Mouse (Mus musculus): Measurements from ENCODE around the gene Layn.

Layn gene

GRCm38 (mm10) chr9:51076979-51077315 is at the start of gene Layn:
Layn (minus strand) TSS chr9:51077094.
- peak; percentile 90 for DNase-seq (ENCODE audit: low spot score)

GRCm38 (mm10) chr9:51114767-51115166 is 37.9 kb upstream of the Layn start:
- no peak for DNase-seq (ENCODE audit: low spot score)

DNA sequence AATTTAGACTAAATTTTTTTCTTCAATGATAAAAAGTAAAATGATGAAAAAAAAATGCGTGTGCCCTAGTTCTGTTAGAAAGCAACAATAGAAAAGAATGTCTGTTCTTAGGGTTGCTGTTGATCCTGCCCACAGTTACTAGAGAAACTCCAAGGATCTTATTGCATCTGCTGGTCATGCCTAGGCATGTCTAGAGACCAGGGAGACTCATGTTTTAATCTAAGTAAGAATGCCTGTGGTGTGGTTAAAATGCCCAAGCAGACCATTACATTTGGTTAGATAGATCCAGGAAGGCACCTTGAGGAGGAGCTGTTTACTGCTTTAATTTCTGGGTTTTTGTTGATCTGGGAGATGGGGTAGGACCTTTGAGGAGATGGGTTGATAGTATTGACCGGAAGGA is 28.9 kb upstream of the Layn start:
- no peak for DNase-seq (ENCODE audit: low spot score)

GRCm38 (mm10) chr9:51103808-51104514 is 27.1 kb upstream of the Layn start:
- peak; percentile 75 for DNase-seq (ENCODE audit: low spot score)

- peak; percentile 77 for DNase-seq (ENCODE audit: low spot score)
Observed at GRCm38 (mm10) chr9:51102963-51103807, 26.3 kb upstream of the Layn start.

- DNase-seq (ENCODE audit: low spot score), result peak; percentile 90
Observed at GRCm38 (mm10) chr9:51101756-51102425, 25.0 kb upstream of the Layn start, which contains the start of gene 4833427G06Rik. 4833427G06Rik (minus strand) TSS chr9:51102078.

DNA sequence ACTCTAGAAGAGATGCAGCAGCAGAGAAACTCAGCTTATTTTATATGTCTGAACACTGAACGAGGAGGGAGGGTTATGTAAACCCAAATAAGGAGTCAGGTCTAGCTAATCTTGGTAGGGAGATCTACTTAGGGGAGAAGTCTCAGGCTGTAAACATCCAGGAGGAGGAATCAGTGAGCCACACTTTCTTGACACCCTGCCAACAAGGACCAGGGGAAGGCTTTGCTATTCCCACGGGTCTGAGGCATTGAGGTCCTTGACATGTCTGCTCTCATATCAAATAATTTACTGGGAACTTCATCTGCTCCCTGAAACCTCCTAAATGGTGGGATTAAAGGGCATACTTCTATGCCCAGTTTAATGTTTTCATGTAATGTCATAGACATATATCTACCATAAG is 19.4 kb upstream of the Layn start:
- no peak for DNase-seq (ENCODE audit: low spot score)

DNA sequence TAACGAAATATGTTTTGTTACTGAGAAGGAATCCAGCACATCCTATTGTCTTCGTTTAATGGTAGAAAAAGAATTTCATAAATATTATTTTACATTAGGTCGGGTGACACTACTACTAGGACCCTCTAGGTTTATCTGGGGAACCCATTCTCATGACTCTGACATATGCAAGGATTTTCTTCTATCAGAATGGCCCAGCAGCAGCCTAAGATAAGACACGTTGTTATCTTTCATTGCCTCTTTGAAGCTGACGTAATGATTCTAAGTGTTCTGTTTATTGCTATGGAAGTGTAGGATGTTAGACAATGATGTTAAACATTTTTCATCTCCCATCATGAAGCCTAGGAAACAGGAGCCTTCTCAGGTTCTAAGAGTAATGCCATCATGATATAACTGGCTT is 16.8 kb upstream of the Layn start:
- DNase-seq (ENCODE audit: low spot score), result no peak

DNA sequence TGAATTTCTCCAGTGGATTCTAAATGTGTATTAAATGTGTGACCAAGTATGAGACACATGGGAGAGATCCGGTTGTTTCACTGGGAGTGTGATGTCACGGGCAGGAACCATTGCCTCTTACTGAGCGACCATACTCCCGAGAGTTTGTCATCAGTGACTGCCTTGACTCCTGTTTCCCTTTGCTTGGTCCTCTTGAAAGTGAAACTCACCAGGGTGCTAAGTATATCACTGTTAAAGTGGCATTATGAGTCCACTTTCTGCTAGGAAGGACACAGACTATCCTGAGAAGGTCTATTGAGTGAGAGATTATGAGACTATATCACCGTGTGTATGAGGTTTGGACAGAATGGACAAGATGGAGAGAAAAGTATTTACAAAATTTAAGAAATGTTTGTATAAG is 4.7 kb upstream of the Layn start:
- DNase-seq (ENCODE audit: low spot score), result no peak

DNA sequence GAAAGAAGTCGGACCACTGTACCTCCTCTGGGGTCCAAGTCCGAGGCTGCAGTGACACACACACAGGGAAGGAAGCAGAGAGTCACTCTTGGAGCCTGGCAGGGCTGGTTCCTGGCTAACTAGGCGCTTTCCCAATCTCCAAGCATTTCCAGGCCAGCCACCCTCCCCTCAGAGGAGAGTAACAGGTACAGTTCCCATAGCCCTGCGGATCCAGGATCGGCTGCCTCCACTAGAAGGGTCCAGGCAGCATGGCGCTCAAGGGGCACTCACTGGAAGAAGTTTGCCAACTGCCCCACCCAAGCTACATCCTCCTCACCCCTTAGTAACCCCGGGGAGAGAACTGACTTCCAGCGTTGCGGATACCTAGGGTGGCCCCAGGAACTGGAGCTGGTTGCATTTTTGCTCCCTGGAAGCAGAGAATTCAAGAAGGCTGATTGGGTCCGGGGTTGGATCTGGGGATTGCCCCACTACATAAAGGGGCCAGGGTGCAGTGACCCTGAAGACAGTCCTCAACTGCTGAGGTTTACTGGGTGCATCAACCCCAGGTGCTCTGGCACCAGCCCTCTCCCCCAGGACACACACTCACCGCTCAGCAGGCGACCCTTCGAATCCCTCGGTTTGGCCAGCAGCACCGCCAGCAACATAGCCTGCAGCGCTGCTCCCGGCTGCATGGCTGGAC is 455 bp downstream of the Layn start:
- DNase-seq (ENCODE audit: low spot score), result peak; percentile 39

DNA sequence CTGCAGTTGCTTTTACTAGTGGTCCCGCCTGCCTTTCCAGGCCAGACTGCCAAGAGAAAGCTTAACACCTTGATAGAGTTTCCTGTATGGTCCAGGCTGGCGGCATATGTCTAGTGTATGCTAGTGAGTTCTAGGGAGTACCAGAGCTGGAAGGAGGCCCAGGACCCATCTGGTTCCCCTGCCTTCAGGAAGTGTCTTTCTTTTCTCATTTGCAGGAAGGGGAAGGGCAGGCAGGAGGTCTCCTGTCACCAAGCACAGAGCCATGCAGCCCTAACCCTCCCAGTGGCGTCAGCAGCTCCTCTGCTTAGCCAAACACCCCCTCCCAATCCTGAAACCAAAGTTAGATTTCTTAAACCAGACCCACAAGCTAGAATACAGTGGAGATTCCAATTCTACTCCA is 1.1 kb downstream of the Layn start:
- DNase-seq (ENCODE audit: low spot score), result peak; percentile 14

- no peak for DNase-seq (ENCODE audit: low spot score)
Observed at GRCm38 (mm10) chr9:51070801-51071200, 6.1 kb downstream of the Layn start.

DNA sequence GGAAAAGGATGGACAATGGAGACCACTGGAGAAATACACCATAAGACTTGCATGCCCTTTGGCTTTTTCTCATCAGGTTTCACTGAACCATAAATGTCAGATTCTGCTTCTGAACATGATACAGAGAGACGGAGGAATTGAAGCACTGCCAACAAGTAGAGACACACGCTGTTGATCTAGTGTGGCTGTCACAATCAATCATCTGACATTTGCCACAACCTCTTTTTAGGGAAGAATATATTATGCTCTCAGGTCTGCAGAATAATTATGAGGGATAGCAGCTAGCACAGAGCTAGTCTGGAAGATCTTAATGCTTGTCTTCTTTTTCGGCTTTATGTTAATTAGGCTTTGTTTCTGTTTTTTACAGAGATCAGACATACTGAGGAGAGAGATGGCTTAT is 8.7 kb downstream of the Layn start:
- DNase-seq (ENCODE audit: low spot score), result no peak

DNA sequence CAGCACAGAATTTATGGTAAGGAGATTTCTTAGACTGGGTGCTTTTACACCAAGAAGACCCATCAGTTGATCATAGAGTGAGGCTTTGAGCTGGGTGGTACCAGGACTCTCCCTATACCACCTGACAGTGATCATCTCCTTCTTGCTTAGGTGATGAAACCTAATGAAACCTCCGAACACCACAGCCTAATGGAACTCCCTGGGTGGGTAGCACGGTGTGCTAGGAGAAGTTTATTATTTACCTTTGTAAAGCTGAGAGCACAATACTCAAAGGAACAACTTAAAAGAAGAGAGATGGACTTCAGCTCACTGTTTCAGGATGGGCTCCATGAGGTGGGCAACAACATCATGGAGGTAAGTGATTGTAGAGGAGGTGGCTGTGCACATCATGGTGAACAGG is 16.3 kb downstream of the Layn start, which contains the start of gene Btg4:
Btg4 (plus strand) TSS at position 301 of the 400 bp plus-strand sequence.
- no peak for DNase-seq (ENCODE audit: low spot score)

DNA sequence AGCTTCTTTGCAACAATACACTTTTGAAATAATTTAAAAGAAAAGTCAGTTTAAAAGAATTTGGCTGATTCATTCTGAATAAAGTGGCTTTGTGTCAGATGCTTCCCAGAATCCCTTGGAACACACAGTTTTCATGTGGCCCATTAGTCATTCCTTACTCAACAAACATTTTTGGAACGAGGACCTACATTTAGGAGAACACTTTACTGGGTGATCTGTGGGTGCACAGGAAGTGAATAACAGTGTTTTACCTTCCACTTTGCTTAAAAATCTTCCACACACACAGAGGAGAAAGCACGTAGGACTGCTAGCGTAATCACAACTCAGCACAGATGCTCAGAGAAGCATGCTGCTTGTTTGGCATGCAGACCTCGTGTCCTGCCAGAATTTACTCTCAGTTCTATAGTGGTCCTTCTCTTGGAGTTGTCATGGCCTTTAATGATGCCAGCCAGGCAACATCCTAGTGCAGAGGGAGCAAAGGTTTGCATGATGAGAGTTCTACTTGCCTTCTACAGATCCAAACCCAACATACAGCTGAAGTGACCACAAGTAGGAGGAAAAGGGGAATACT is 17.9 kb downstream of the Layn start:
- DNase-seq (ENCODE audit: low spot score), result no peak

DNA sequence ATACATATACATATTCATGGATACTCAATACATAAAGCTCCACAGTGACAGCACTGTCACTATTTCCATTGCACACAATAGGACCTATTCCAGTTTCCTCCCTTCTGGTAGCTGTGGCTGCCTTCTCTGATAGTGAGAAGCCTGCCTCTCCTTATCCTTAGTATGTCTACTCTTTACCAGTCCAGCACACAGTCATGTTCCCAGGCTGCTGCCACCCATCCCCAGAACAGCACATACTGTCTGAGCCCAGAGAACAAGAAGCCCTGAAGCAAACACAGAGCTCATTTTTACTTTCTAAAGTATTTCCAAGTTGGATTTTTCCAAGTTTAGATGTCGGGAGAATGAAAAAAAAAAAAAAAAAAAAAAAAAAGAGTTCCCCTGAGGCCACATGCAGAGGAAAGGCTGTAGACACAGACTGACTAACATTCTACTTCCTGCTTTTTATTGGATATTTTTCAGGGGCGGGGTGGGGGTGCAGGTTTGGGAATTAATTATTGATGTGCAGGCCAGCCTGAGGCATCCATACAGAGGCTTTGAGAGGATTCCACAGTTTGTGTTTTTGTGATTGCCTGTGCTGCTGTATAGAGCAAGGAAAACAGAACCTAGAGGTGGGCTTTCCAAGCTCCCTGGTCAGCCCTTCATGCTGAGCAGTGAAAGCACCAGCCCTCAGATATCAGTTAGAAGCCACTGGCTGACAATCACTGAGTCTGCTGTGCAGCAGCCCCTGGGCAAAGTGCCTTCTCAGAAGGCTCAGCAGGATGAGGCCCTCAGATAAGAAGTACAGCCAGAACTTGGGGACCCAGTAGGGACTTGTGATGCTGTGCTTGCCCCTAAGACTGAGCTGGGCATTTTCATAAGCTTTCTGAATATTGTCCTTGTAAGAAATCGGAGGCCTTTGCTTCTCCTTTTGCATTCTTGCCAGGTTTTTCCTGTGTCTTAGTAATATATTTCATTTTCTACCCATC is 20.3 kb downstream of the Layn start:
- no peak for DNase-seq (ENCODE audit: low spot score)

- peak; percentile 28 for DNase-seq (ENCODE audit: low spot score)
Observed at GRCm38 (mm10) chr9:51052180-51052579, 24.7 kb downstream of the Layn start.

GRCm38 (mm10) chr9:51042136-51042535 is 34.8 kb downstream of the Layn start:
- DNase-seq (ENCODE audit: low spot score), result no peak

DNA sequence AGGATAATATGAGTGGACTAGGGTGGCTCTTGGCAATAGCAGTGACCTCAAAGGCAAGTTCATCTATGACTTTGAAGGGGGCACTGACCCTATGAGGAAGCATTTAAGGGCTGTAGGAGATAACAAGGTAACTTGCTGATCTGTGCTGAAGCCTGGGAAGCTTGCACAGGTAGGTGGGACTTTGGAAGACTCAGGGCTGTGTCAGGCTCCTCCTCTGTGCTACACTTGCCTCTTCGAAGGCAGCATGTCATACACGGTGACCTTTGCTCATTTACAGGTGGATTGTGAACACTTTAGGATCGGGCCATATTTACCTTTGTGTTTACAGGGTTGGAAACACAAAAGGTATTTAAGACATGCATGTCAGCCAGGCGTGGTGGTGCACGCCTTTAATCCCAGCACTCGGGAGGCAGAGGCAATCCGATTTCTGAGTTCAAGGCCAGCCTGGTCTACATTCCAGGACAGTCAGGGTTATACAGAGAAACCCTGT is 35.4 kb downstream of the Layn start:
- no peak for DNase-seq (ENCODE audit: low spot score)

- DNase-seq (ENCODE audit: low spot score), result no peak
Observed at GRCm38 (mm10) chr9:51032785-51033529, 43.9 kb downstream of the Layn start.
